Mouse (Mus musculus): ENCODE measurements at regions not wholly inside any gene's neighbourhood (a gene's known extent, or its start where the extent isn't known, plus 50 kb on each side); places are given as distances from the start of the nearest gene placed in this dataset.

GRCm38 (mm10) chr7:95689161-95689833 lies 481.7 kb upstream of the Tenm4 start:
- no peak for TF ChIP-seq CTCF (IDR thresholded peaks at IDR 0.05; ENCODE audit: extremely low read depth, insufficient read depth, low read length)
- TF ChIP-seq POLR2A (IDR thresholded peaks at IDR 0.05; ENCODE audit: extremely low read depth, insufficient read depth, low read length) = no peak
